Mouse (Mus musculus) heart, postnatal 14 days (tissue): ENCODE data around the gene Mill2. TPM values are rescaled to one million over a fixed set of nuclear protein-coding genes. Genes with fewer than 3 reads are reported as not detected.
A peak's percentile ranks its signal among the peaks of the same experiment; 100 is the strongest.

ENCODE experiments used
- DNase-seq, 2 experiments: peaks; one replicate each; pipeline ENCODE4 v3.0.0; 2021 to 2022
- intact Hi-C: fragments of 180-260 bp; cut with DNase I; formaldehyde crosslinking; loops from one replicate; pipeline ENCODE4 v1.15.1; 2025
- total RNA-seq, 2 experiments: library from RNA; stranded (reverse); gene quantifications; 2 replicates each; pipeline ENCODE4 v1.2.3; 2021

The Mill2 gene
- total RNA-seq, 2 experiments from 2014 or later = 5.4 to 6.5 TPM

- no peak for DNase-seq
- intact Hi-C loops = loop anchor here (2.0 kb wide), 1 partner anchor 39 kb away; no protein-coding TSS in a partner anchor
These were observed 32.4 kb downstream of the Mill2 start for GRCm38 (mm10) chr7:18872014-18872802.

- intact Hi-C loops = loop anchor here (1.0 to 2.0 kb wide), 2 partner anchors 40 to 124 kb away; no protein-coding TSS in a partner anchor
- DNase-seq = no peak
These were observed 33.0 kb downstream of the Mill2 start for GRCm38 (mm10) chr7:18872816-18873215.

- DNase-seq = peak; percentile 68 to 76
- intact Hi-C loops = loop anchor here (1.0 to 2.0 kb wide), 2 partner anchors 40 to 124 kb away; no protein-coding TSS in a partner anchor
These were observed 33.5 kb downstream of the Mill2 start for GRCm38 (mm10) chr7:18873253-18873652.

- intact Hi-C loops = no loop called here
- no peak for DNase-seq
These were observed 35.6 kb downstream of the Mill2 start for GRCm38 (mm10) chr7:18875372-18875771.

GRCm38 (mm10) chr7:18878691-18879090, 38.9 kb downstream of the Mill2 start:
- DNase-seq = no peak
- intact Hi-C loops = no loop called here

- no peak for DNase-seq
- intact Hi-C loops = no loop called here
These were observed 44.4 kb downstream of the Mill2 start for GRCm38 (mm10) chr7:18883991-18884744.

GRCm38 (mm10) chr7:18884745-18885422, 45.1 kb downstream of the Mill2 start:
- DNase-seq = no peak
- intact Hi-C loops = no loop called here

- no peak for DNase-seq
- intact Hi-C loops = no loop called here
These were observed 47.2 kb downstream of the Mill2 start for GRCm38 (mm10) chr7:18886963-18887362.

GRCm38 (mm10) chr7:18890848-18891247, 51.1 kb downstream of the Mill2 start:
- DNase-seq = no peak
- intact Hi-C loops = no loop called here

GRCm38 (mm10) chr7:18891872-18892599, 52.3 kb downstream of the Mill2 start:
- peak; percentile 85 to 90 for DNase-seq
- intact Hi-C loops = no loop called here

GRCm38 (mm10) chr7:18893009-18893408, 53.2 kb downstream of the Mill2 start:
- intact Hi-C loops = no loop called here
- no peak for DNase-seq

GRCm38 (mm10) chr7:18893651-18894430, 54.1 kb downstream of the Mill2 start:
- DNase-seq = peak; percentile 57 to 58

GRCm38 (mm10) chr7:18896536-18896935, 56.8 kb downstream of the Mill2 start:
- intact Hi-C loops = loop anchor here (2.0 kb wide), 1 partner anchor 110 kb away; no protein-coding TSS in a partner anchor
- DNase-seq = peak; percentile 35 to 69

More at GRCm38 (mm10) chr7:18893651-18894430, 54.1 kb downstream of the Mill2 start:
- intact Hi-C loops = no loop called here

GRCm38 (mm10) chr7:18900513-18900912, 60.7 kb downstream of the Mill2 start:
- DNase-seq = no peak
- intact Hi-C loops = loop anchor here (10.0 kb wide), 1 partner anchor 64 kb away; no protein-coding TSS in a partner anchor

GRCm38 (mm10) chr7:18902486-18902885, 62.7 kb downstream of the Mill2 start:
- intact Hi-C loops = loop anchor here (10.0 kb wide), 1 partner anchor 62 kb away; no protein-coding TSS in a partner anchor
- no peak for DNase-seq

GRCm38 (mm10) chr7:18904971-18905370, 65.2 kb downstream of the Mill2 start:
- intact Hi-C loops = loop anchor here (10.0 kb wide), 1 partner anchor 60 kb away; no protein-coding TSS in a partner anchor
- DNase-seq = no peak

GRCm38 (mm10) chr7:18909797-18910196, 70.0 kb downstream of the Mill2 start:
- intact Hi-C loops = loop anchor here (10.0 kb wide), 1 partner anchor 55 kb away; no protein-coding TSS in a partner anchor
- no peak for DNase-seq

- intact Hi-C loops = no loop called here
- peak; percentile 95 to 96 for DNase-seq
These were observed 70.6 kb downstream of the Mill2 start, which contains the start of gene Ccdc61 for GRCm38 (mm10) chr7:18910241-18910831. Gene Ccdc61, minus strand, starts transcription at chr7:18910415.
